8 mouse cellular contexts compared by ENCODE assay signal in genomic region chr10:81500032-81500431, GRCm38 (mm10). TPM values are rescaled to one million over a fixed set of nuclear protein-coding genes. Genes with fewer than 3 reads are reported as not detected.
A peak's percentile ranks its signal among the peaks of the same experiment; 100 is the strongest.
DNase-seq lines count a peak whose midpoint lies in the region; ATAC-seq and TF ChIP-seq lines count a peak whose summit lies in the region.

Gene S1pr4 (minus strand): TSS chr10:81500132.

- peak within 1 kb of the TSS; percentile 33 for H3K4me2 ChIP-seq in lung, embryonic 16.5 days (ENCODE audit: low read depth, low read length)
- no peak within 1 kb of the TSS for H3K4me2 ChIP-seq in embryonic facial prominence, embryonic 14.5 days (ENCODE audit: low read depth, low read length)
- no peak within 1 kb of the TSS for H3K4me2 ChIP-seq in forebrain, embryonic 16.5 days (ENCODE audit: low read length)

- H3K27me3 ChIP-seq in heart, adult 2 months (ENCODE audit: control insufficient read depth, insufficient read depth, low read length), result no peaks in the 10 kb centered on the region
- H3K27me3 ChIP-seq in lung, embryonic 16.5 days (ENCODE audit: control insufficient read depth, insufficient read depth, low read depth, low read length), result no peaks in the 10 kb centered on the region; the same call in 1 of the 2 replicates
- no peaks in the 10 kb centered on the region for H3K27me3 ChIP-seq in embryonic facial prominence, embryonic 14.5 days (replicated peaks; ENCODE audit: control insufficient read depth, insufficient read depth, low read length)
- no peaks in the 10 kb centered on the region for H3K27me3 ChIP-seq in forebrain, embryonic 16.5 days (replicated peaks; ENCODE audit: control insufficient read depth, insufficient read depth, low read length)

- no peak for ATAC-seq in lung, embryonic 16.5 days (ENCODE audit: low read depth)
- ATAC-seq in embryonic facial prominence, embryonic 14.5 days (ENCODE audit: low read depth), result no peak
- no peak for ATAC-seq in megakaryocyte, adult 5-6 weeks (ENCODE audit: poor library complexity, severe bottlenecking)
- no peak for ATAC-seq in forebrain, embryonic 16.5 days

- peak within 1 kb of the TSS; percentile 79 for H3K27ac ChIP-seq in heart, adult 2 months
- H3K27ac ChIP-seq in lung, embryonic 16.5 days (ENCODE audit: low read length), result no peak within 1 kb of the TSS
- no peak within 1 kb of the TSS for H3K27ac ChIP-seq in embryonic facial prominence, embryonic 14.5 days (replicated peaks; ENCODE audit: low read depth, low read length)
- H3K27ac ChIP-seq in forebrain, embryonic 16.5 days (ENCODE audit: low read length), result no peak within 1 kb of the TSS

- no peak for TF ChIP-seq EP300 in heart, adult 2 months (IDR thresholded peaks at IDR 0.05; ENCODE audit: insufficient read depth, low read depth, low read length)

- TF ChIP-seq POLR2A in heart, adult 2 months (IDR thresholded peaks at IDR 0.05; ENCODE audit: insufficient read depth, low read depth, low read length), result no peak

- H3K4me3 ChIP-seq in heart, adult 2 months, result peak within 1 kb of the TSS; percentile 24
- peak within 1 kb of the TSS; percentile 11; the same call in 1 of the 2 replicates for H3K4me3 ChIP-seq in lung, embryonic 16.5 days (ENCODE audit: low read length)
- H3K4me3 ChIP-seq in embryonic facial prominence, embryonic 14.5 days (ENCODE audit: low read depth, low read length), result no peak within 1 kb of the TSS
- H3K4me3 ChIP-seq in forebrain, embryonic 16.5 days (replicated peaks; ENCODE audit: low read length), result no peak within 1 kb of the TSS

- H3K36me3 ChIP-seq in heart, adult 2 months (ENCODE audit: control insufficient read depth, insufficient read depth, low read length), result no peaks in the 10 kb centered on the region
- H3K36me3 ChIP-seq in lung, embryonic 16.5 days (ENCODE audit: control insufficient read depth, insufficient read depth, low read length), result no peaks in the 10 kb centered on the region
- no peaks in the 10 kb centered on the region for H3K36me3 ChIP-seq in embryonic facial prominence, embryonic 14.5 days (ENCODE audit: control insufficient read depth, insufficient read depth, low read length)
- H3K36me3 ChIP-seq in forebrain, embryonic 16.5 days (ENCODE audit: control insufficient read depth, insufficient read depth), result no peaks in the 10 kb centered on the region

- intact Hi-C loops in heart, adult 2 months (cut with DNase I), result loop anchor here (2.0 to 5.0 kb wide), 2 partner anchors 105 to 672 kb away; no protein-coding TSS in a partner anchor
- intact Hi-C loops in gastrocnemius, postnatal 14 days (cut with DNase I; ENCODE audit: low total_unique reads), result loop anchor here (5.0 kb wide), 2 partner anchors 37 to 52 kb away; no protein-coding TSS in a partner anchor

- H3K79me2 ChIP-seq in heart, adult 2 months (replicated peaks; ENCODE audit: control insufficient read depth, insufficient read depth, low read length), result peaks cover 4% of the 10 kb centered on the region

- peaks cover 3% of the 10 kb centered on the region for H3K4me1 ChIP-seq in heart, adult 2 months (ENCODE audit: control insufficient read depth, insufficient read depth, low read length)
- peaks cover 4% of the 10 kb centered on the region for H3K4me1 ChIP-seq in lung, embryonic 16.5 days (replicated peaks; ENCODE audit: control insufficient read depth, insufficient read depth, low read length)
- H3K4me1 ChIP-seq in embryonic facial prominence, embryonic 14.5 days (ENCODE audit: control insufficient read depth, insufficient read depth, low read length), result peaks cover 3% of the 10 kb centered on the region
- peaks cover 14% of the 10 kb centered on the region for H3K4me1 ChIP-seq in forebrain, embryonic 16.5 days (replicated peaks; ENCODE audit: control insufficient read depth, insufficient read depth, low read length)

- no peaks in the 10 kb centered on the region for H3K9me3 ChIP-seq in lung, embryonic 16.5 days (ENCODE audit: control insufficient read depth, low read length)
- H3K9me3 ChIP-seq in embryonic facial prominence, embryonic 14.5 days (ENCODE audit: control insufficient read depth, low read length), result no peaks in the 10 kb centered on the region
- H3K9me3 ChIP-seq in forebrain, embryonic 16.5 days (ENCODE audit: control insufficient read depth, low read length), result no peaks in the 10 kb centered on the region

- DNase-seq in heart, adult 2 months, result no peak
- no peak for DNase-seq in heart, adult 11 months
- DNase-seq in lung, adult 18-20 months, result no peak
- DNase-seq in embryonic facial prominence, embryonic 14.5 days (ENCODE audit: low spot score), result no peak
- no peak for DNase-seq in gastrocnemius, postnatal 14 days

- H3K9ac ChIP-seq in heart, adult 2 months (ENCODE audit: low read depth, low read length), result peak within 1 kb of the TSS; percentile 70
- no peak within 1 kb of the TSS for H3K9ac ChIP-seq in lung, embryonic 16.5 days (ENCODE audit: low read length)
- peak within 1 kb of the TSS; percentile 25; the same call in 1 of the 2 replicates for H3K9ac ChIP-seq in embryonic facial prominence, embryonic 14.5 days (ENCODE audit: low read depth, low read length)
- H3K9ac ChIP-seq in forebrain, embryonic 16.5 days (replicated peaks; ENCODE audit: low read depth, low read length), result no peak within 1 kb of the TSS

- 74% methylated on average over 3 of the region's 3 CpGs for WGBS in heart, adult 2 months
- WGBS in lung, embryonic 16.5 days, result 82% methylated on average over 3 of the region's 3 CpGs
- WGBS in embryonic facial prominence, embryonic 14.5 days, result 94% methylated on average over 2 of the region's 3 CpGs
- WGBS in forebrain, embryonic 16.5 days, result 86% methylated on average over 3 of the region's 3 CpGs

- no peak for TF ChIP-seq CTCF in heart, adult 2 months (IDR thresholded peaks at IDR 0.05)

RNA-seq across cellular contexts. Expression of gene S1pr4, which starts in this region (rescaled TPM):
- total RNA-seq in heart, adult 2 months (2021), result 1 to 10 TPM in 1 of 2 experiments, under 1 TPM in 1; 0.81 to 1.1 TPM
- 2.0 and 3.1 TPM in 2 replicates for polyA plus RNA-seq in heart, adult 2 months (2012; rRNA removed)
- polyA plus RNA-seq in lung, embryonic 16.5 days (2015; fragmentation: Nextera tagmentation; extraction: Ambion mirVana), result 2.8 and 4.1 TPM in 2 replicates
- polyA plus RNA-seq in embryonic facial prominence, embryonic 14.5 days (2014; fragmentation: Nextera tagmentation; extraction: Ambion mirVana), result 0.65 and 0.73 TPM in 2 replicates
- 22.8 and 23.9 TPM in 2 replicates for total RNA-seq in megakaryocyte, adult 5-6 weeks (2015)
- total RNA-seq in megakaryocyte, adult 5-6 weeks (2017), result 28.1 and 29.3 TPM in 2 replicates
- under 1 TPM; 0.64 to 0.86 TPM for total RNA-seq in gastrocnemius, postnatal 14 days (2021)
- 0.40 and 0.53 TPM in 2 replicates for polyA plus RNA-seq in forebrain, embryonic 16.5 days (2015; fragmentation: Nextera tagmentation; extraction: Ambion mirVana)

Comparison
In these comparisons a context has a peak if more than half of its experiments do, and no peak if none do; other contexts are left out.
1. RNA of gene S1pr4 (total RNA-seq): 22.8 to 29.3 TPM in megakaryocyte, adult 5-6 weeks; 0.81 to 1.1 TPM in heart, adult 2 months and 0.64 to 0.86 TPM in gastrocnemius, postnatal 14 days; every median in the first group is over 10 times any median in the second.
2. H3K4me3 ChIP-seq: peak in heart, adult 2 months (single experiment) and lung, embryonic 16.5 days (single experiment); none in embryonic facial prominence, embryonic 14.5 days (single experiment) and forebrain, embryonic 16.5 days (single experiment).
3. H3K9ac ChIP-seq: peak in heart, adult 2 months (single experiment) and embryonic facial prominence, embryonic 14.5 days (single experiment); none in lung, embryonic 16.5 days (single experiment) and forebrain, embryonic 16.5 days (single experiment).